Mouse (Mus musculus) C2C12 (cell line): Measurements from ENCODE around the gene Prom2.
A peak's percentile ranks its signal among the peaks of the same experiment; 100 is the strongest.

ENCODE experiments used
- CEBPB ChIP-seq: IDR thresholded peaks from one replicate; pipeline ENCODE4 v1.6.1; 2011; ENCODE audit warnings: low read depth, mild to moderate bottlenecking, control low read depth, moderate library complexity
- CTCF ChIP-seq: IDR thresholded peaks from one replicate; pipeline ENCODE4 v1.5.1; 2011; ENCODE audit not compliant: control insufficient read depth, insufficient read depth, insufficient read length
- FOSL1 ChIP-seq: IDR thresholded peaks from one replicate; pipeline ENCODE4 v1.8.0; 2011; ENCODE audit warnings: mild to moderate bottlenecking, low read length; ENCODE audit not compliant: poor library complexity, insufficient read depth, severe bottlenecking
- MAX ChIP-seq: IDR thresholded peaks from one replicate; pipeline ENCODE4 v1.6.1; 2011; ENCODE audit warnings: mild to moderate bottlenecking, control low read depth
- MYOG ChIP-seq: IDR thresholded peaks from one replicate; pipeline ENCODE4 v1.6.1; 2011; ENCODE audit not compliant: control insufficient read depth, insufficient read length; ENCODE audit errors: extremely low read depth
- USF1 ChIP-seq: IDR thresholded peaks from one replicate; pipeline ENCODE4 v1.6.1; 2011; ENCODE audit warnings: low read depth, mild to moderate bottlenecking, control low read depth, moderate library complexity

DNA sequence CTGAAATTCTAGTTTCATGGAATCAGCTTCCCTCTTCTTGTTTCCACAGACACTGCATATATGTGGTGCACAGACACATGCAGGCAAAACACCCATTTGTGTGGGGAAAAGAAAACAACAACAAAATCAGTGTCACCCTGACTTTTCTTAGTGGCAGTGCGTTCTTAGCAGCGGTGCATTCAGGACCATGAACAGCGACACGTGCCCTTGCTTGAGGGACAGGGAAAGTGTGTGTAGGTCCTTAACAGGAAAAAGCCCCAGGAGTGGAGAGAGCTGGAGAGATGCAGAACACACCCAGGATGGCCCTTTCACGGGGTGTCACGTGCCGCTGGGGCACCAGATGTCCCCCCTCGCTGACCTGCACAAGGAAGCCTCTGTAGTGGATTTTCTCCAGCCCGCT lies 8.9 kb downstream of the Prom2 start:
- TF ChIP-seq CTCF (no peak), CEBPB (no peak), MYOG (no peak), MAX (peak; percentile 26), FOSL1 (no peak), USF1 (peak; percentile 56)
